Mouse (Mus musculus) spleen, postnatal 36 days (tissue): ENCODE data around the gene Aim2.
"Not testable (repeated sequence)": the region's sequence is repeated elsewhere in the genome, so short reads cannot be mapped to it uniquely, and the experiment has no call there.

Experiments used
- DNase-seq, 2 experiments: peaks; one replicate each; pipeline ENCODE4 v3.0.0; 2022; ENCODE audit warnings: low spot score in 2 of 2, mixed read lengths in 1 of 2

Aim2 gene

DNA sequence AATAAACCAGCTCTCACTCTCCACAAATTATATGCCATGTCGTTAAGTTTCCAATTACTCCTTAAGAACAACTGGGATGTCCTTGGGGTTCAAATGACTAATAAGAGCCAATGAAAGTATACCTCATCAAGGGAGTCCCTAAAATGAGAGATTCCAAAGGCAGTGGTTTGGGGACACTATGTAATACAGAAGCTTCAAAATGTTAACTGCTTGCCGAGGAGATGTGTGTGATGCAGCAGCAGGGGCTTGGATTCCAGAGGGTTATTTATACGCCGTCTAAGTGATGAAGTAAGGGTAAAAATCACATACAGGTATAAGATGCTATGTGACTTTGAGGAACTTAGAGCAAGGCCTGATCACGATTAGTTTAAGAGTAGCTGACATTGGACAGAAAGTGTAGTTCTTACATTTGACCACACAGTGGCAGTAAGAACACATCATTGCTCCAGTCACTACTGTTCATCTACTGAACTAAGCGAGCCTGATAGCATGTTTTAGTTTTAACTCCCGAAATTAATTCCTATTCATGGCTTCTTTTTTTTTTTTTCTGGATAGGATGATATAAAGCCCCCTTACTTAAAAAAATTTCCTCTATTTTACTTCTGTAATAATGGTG, 105.6 kb downstream of the Aim2 start:
- DNase-seq, result peak; percentile 35 to 46

DNA sequence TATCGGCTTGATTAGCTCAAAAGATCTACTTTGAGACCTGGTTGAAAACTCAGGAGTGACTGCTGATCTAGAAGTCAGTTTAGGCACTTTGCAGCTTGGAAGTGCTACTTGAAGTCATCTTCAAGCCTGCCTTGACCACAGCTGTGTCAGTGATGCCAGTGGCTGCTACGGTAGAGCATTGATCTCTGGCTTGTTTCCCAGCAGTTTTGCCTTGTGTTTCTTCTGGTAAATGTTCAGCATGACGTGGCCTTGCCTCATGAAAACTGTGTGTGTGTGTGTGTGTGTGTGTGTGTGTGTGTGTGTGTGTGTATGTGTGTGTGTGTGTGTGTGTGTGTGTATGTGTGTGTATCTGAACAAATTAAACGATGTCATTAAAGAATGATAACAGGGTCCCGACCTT, 106.1 kb downstream of the Aim2 start:
- no peak for DNase-seq

DNA sequence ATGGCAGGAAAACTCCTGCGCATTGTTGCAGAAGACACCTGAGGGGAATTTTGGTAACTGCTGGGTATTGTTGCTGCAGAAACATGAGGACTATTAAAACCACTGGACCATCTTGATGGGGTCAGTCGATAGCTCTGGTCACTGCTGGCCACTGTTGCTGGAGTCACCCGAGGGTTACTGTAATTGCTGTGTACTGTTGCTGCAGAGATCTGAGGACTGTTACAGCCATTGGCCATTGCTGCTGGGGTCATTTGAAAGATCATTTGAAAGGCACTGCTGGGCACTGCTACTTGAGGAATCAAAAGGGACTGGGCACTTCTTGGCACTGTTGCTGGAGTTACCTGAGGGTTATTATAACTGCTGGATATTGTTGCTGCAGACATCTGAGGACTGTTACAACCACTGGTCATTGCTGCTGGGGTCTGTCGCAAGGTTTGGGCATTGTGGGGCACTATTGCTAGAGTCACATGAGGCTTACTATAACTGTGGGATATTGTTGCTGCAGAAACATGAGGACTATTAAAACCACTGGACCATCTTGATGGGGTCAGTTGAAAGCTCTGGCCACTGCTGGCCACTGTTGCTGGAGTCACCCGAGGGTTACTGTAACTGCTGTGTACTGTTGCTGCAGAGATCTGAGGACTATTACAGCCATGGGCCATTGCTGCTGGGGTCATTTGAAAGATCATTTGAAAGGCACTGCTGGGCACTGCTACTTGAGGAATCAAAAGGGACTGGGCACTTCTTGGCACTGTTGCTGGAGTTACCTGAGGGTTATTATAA, 129.9 kb downstream of the Aim2 start:
- DNase-seq, result not testable (repeated sequence)

DNA sequence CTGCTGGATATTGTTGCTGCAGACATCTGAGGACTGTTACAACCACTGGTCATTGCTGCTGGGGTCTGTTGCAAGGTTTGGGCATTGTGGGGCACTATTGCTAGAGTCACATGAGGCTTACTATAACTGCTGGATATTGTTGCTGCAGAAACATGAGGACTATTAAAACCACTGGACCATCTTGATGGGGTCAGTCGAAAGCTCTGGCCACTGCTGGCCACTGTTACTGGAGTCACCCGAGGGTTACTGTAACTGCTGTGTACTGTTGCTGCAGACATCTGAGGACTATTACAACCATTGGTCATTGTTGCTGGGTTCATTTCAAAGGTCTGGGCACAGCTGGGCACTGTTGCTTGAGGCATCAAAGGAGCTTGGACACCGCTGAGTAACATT, 130.5 kb downstream of the Aim2 start:
- DNase-seq, result not testable (repeated sequence)

DNA sequence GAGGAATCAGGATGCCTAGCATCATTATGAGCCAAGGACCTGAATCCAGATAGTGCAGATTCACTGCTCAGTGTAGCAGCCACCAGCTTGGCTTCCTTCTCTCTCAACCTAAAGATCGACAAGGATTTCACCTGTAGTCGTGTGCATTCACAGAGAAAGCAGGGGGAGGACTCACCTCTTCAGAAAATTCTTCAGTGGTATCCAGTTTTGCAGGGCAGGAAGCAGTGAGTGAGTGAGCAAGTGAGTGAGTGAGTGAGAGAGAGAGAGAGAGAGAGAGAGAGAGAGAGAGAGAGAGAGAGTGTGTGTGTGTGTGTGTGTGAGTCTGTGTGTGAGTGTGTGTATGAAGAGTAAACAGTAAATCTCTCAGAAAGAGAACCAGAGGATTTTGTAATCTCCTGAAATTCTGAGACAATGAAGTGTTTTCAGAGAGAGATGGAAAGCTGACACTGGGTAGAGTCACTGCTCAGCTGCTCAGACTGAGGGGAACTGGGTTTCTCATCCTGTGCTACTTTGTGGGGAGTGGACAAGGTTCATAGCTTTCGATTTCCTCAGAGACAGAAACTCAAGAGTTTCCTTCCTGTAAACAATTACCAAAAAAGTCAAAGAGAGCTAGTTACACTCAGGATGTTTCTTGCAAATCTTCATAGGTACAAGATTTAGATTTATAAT, 140.3 kb downstream of the Aim2 start, which contains the start of gene Ifi206:
Gene Ifi206, minus strand, starts transcription at position 230 of the 669 bp plus-strand sequence.
- peak; percentile 75 to 78 for DNase-seq

- DNase-seq, result not testable (repeated sequence)
Measured at GRCm38 (mm10) chr1:173491483-173491882, 140.8 kb downstream of the Aim2 start.

DNA sequence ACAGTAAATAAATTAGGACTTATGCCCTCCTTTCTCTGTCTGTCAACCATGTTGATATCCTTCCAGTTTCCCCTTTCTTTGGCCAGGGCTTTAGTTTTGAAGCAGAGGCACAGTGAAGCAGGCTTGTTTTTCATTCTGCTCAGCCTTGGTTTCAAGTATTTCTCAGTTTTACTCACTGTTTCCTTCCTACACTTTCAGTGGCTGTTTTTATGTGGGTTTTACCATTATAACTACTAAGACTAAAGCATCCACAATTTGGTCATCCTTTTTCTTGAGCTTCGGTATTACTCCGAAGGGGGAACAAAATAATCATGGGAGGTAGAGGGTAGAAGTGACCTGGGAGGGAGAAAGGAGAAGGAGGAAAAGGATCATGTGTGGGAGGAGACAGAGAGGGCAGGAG, 159.9 kb downstream of the Aim2 start:
- not testable (repeated sequence) for DNase-seq
